Mouse (Mus musculus) hindbrain, embryonic 10.5 days (tissue): Measurements from ENCODE around the gene Sarm1. TPM values are rescaled to one million over a fixed set of nuclear protein-coding genes. Genes with fewer than 3 reads are reported as not detected.

Source experiments
- DNase-seq: peaks from one replicate; pipeline ENCODE4 v3.0.0-alpha.2; 2017; ENCODE audit warnings: low spot score
- H3K27ac ChIP-seq: fragments of 300-500 bp; sonication (generic); 2 replicates; pipeline ENCODE4 v1.5.1; 2016; ENCODE audit warnings: mild to moderate bottlenecking, moderate library complexity
- H3K27me3 ChIP-seq: fragments of 300-500 bp; sonication (generic); 2 replicates; pipeline ENCODE4 v1.6.1; 2016; ENCODE audit warnings: mild to moderate bottlenecking; ENCODE audit not compliant: poor library complexity, insufficient read depth, severe bottlenecking
- H3K36me3 ChIP-seq: fragments of 300-500 bp; sonication (generic); 2 replicates; pipeline ENCODE4 v1.6.1; 2016; ENCODE audit warnings: mild to moderate bottlenecking, moderate library complexity
- H3K4me1 ChIP-seq: fragments of 300-500 bp; sonication (generic); replicated peaks from 2 replicates; pipeline ENCODE4 v1.6.1; 2016; ENCODE audit warnings: mild to moderate bottlenecking
- H3K4me3 ChIP-seq: fragments of 300-500 bp; sonication (generic); 2 replicates; pipeline ENCODE4 v1.5.1; 2016; ENCODE audit warnings: mild to moderate bottlenecking, moderate library complexity
- H3K9me3 ChIP-seq: fragments of 300-500 bp; sonication (generic); 2 replicates; pipeline ENCODE4 v1.6.1; 2016; ENCODE audit warnings: mild to moderate bottlenecking, moderate library complexity
- WGBS: fragments of 180-500 bp; shearing (Covaris S2); methylation state at CpG from one replicate; pipeline ENCODE4 v1.1.7; 2016; 5-methylcytosine and 5-hydroxymethylcytosine counted together
- polyA plus RNA-seq: library from polyadenylated mRNA; unstranded; fragments of >200 nt; fragmentation: Nextera tagmentation; extraction: Ambion mirVana; gene quantifications from 2 replicates; pipeline ENCODE4 v1.2.1, GENCODE M21; 2016

Gene Sarm1
- polyA plus RNA-seq, 1 experiment from 2014 or later, result 20.8 TPM

GRCm38 (mm10) chr11:78466242-78466912, 31.2 kb downstream of the Sarm1 start:
- Histone ChIP-seq H3K4me1 (peaks cover 32% of the 10 kb centered on the region), H3K27me3 (no peaks in the 10 kb centered on the region), H3K27ac (peak overlapping the region; percentile 98), H3K9me3 (peaks cover 5% of the 10 kb centered on the region; the same call in 1 of the 2 replicates), H3K4me3 (peak overlapping the region; percentile 88), H3K36me3 (peaks cover 6% of the 10 kb centered on the region)
- no peak for DNase-seq
- 58% methylated on average over 23 of the region's 23 CpGs for WGBS

- DNase-seq, result peak; percentile 85
- peak within 1 kb of the TSS; percentile 98 for H3K27ac ChIP-seq
- H3K36me3 ChIP-seq, result no peaks in the 10 kb centered on the region
- no peaks in the 10 kb centered on the region for H3K27me3 ChIP-seq
- peaks cover 32% of the 10 kb centered on the region for H3K4me1 ChIP-seq
- WGBS, result under 1% methylated on average over 41 of the region's 41 CpGs
- peak within 1 kb of the TSS; percentile 88 for H3K4me3 ChIP-seq
- peaks cover 5% of the 10 kb centered on the region; the same call in 1 of the 2 replicates for H3K9me3 ChIP-seq
Measured at GRCm38 (mm10) chr11:78465568-78466180, 31.9 kb downstream of the Sarm1 start, which contains the start of gene Slc46a1. Slc46a1 (plus strand) TSS chr11:78465697.

GRCm38 (mm10) chr11:78465116-78465515, 32.4 kb downstream of the Sarm1 start:
- peak overlapping the region; percentile 98 for H3K27ac ChIP-seq
- WGBS, result 43% methylated on average over 9 of the region's 9 CpGs
- no peak for DNase-seq

GRCm38 (mm10) chr11:78463286-78464036, 34.1 kb downstream of the Sarm1 start:
- no peak for DNase-seq
- Histone ChIP-seq H3K36me3 (no peaks in the 10 kb centered on the region), H3K4me3 (no peak overlapping the region), H3K9me3 (peaks cover 5% of the 10 kb centered on the region; the same call in 1 of the 2 replicates), H3K4me1 (peaks cover 32% of the 10 kb centered on the region), H3K27me3 (no peaks in the 10 kb centered on the region), H3K27ac (no peak overlapping the region)
- WGBS, result 69% methylated on average over 13 of the region's 13 CpGs

More at GRCm38 (mm10) chr11:78465116-78465515, 32.4 kb downstream of the Sarm1 start:
- no peaks in the 10 kb centered on the region for H3K36me3 ChIP-seq
- no peaks in the 10 kb centered on the region for H3K27me3 ChIP-seq
- peaks cover 5% of the 10 kb centered on the region; the same call in 1 of the 2 replicates for H3K9me3 ChIP-seq
- H3K4me3 ChIP-seq, result peak overlapping the region; percentile 88
- H3K4me1 ChIP-seq, result peaks cover 32% of the 10 kb centered on the region

- no peaks in the 10 kb centered on the region for H3K27me3 ChIP-seq
- H3K4me1 ChIP-seq, result peaks cover 32% of the 10 kb centered on the region
- H3K9me3 ChIP-seq, result peaks cover 5% of the 10 kb centered on the region; the same call in 1 of the 2 replicates
- no peak overlapping the region for H3K4me3 ChIP-seq
- H3K27ac ChIP-seq, result no peak overlapping the region
- WGBS, result 79% methylated on average over 5 of the region's 5 CpGs
- H3K36me3 ChIP-seq, result no peaks in the 10 kb centered on the region
- DNase-seq, result no peak
Measured at GRCm38 (mm10) chr11:78462669-78463068, 34.9 kb downstream of the Sarm1 start.

GRCm38 (mm10) chr11:78461894-78462293, 35.7 kb downstream of the Sarm1 start:
- Histone ChIP-seq H3K9me3 (peaks cover 5% of the 10 kb centered on the region; the same call in 1 of the 2 replicates), H3K27me3 (no peaks in the 10 kb centered on the region), H3K36me3 (no peaks in the 10 kb centered on the region), H3K27ac (no peak overlapping the region), H3K4me1 (peaks cover 31% of the 10 kb centered on the region), H3K4me3 (no peak overlapping the region)
- 67% methylated on average over 1 of the region's 1 CpGs for WGBS
- DNase-seq, result peak; percentile 11

GRCm38 (mm10) chr11:78458740-78459139, 38.8 kb downstream of the Sarm1 start:
- 84% methylated on average over 17 of the region's 17 CpGs for WGBS
- DNase-seq, result no peak
- peaks cover 5% of the 10 kb centered on the region; the same call in 1 of the 2 replicates for H3K9me3 ChIP-seq
- H3K4me1 ChIP-seq, result peaks cover 10% of the 10 kb centered on the region; the same call in 1 of the 2 replicates
- H3K27me3 ChIP-seq, result no peaks in the 10 kb centered on the region
- no peaks in the 10 kb centered on the region for H3K36me3 ChIP-seq
- no peak overlapping the region for H3K27ac ChIP-seq
- H3K4me3 ChIP-seq, result no peak overlapping the region

GRCm38 (mm10) chr11:78455308-78455707, 42.2 kb downstream of the Sarm1 start:
- Histone ChIP-seq H3K4me3 (no peak overlapping the region), H3K27ac (no peak overlapping the region), H3K9me3 (no peaks in the 10 kb centered on the region), H3K4me1 (no peaks in the 10 kb centered on the region), H3K27me3 (0 out of 2 replicates have a peak, but pooled peaks cover 1% of the 10 kb centered on the region), H3K36me3 (no peaks in the 10 kb centered on the region)
- DNase-seq, result peak; percentile 48
- WGBS, result 52% methylated on average over 5 of the region's 5 CpGs

GRCm38 (mm10) chr11:78454276-78454675, 43.3 kb downstream of the Sarm1 start:
- H3K27me3 ChIP-seq, result 0 out of 2 replicates have a peak, but pooled peaks cover 3% of the 10 kb centered on the region
- no peak for DNase-seq
- no peaks in the 10 kb centered on the region for H3K9me3 ChIP-seq
- no peaks in the 10 kb centered on the region for H3K36me3 ChIP-seq
- no peak overlapping the region for H3K4me3 ChIP-seq
- H3K27ac ChIP-seq, result no peak overlapping the region
- no peaks in the 10 kb centered on the region for H3K4me1 ChIP-seq
- WGBS, result 68% methylated on average over 7 of the region's 7 CpGs

- WGBS, result 7% methylated on average over 4 of the region's 4 CpGs
- DNase-seq, result peak; percentile 59
- Histone ChIP-seq H3K27me3 (0 out of 2 replicates have a peak, but pooled peaks cover 3% of the 10 kb centered on the region), H3K4me1 (no peaks in the 10 kb centered on the region), H3K4me3 (no peak overlapping the region), H3K36me3 (no peaks in the 10 kb centered on the region), H3K27ac (no peak overlapping the region), H3K9me3 (no peaks in the 10 kb centered on the region)
Measured at GRCm38 (mm10) chr11:78453675-78454074, 43.9 kb downstream of the Sarm1 start.

GRCm38 (mm10) chr11:78450337-78450736, 47.2 kb downstream of the Sarm1 start:
- H3K4me1 ChIP-seq, result no peaks in the 10 kb centered on the region
- H3K36me3 ChIP-seq, result no peaks in the 10 kb centered on the region
- no peak overlapping the region for H3K4me3 ChIP-seq
- no peak overlapping the region for H3K27ac ChIP-seq
- H3K9me3 ChIP-seq, result no peaks in the 10 kb centered on the region
- WGBS, result 56% methylated on average over 2 of the region's 2 CpGs
- DNase-seq, result no peak
- H3K27me3 ChIP-seq, result 0 out of 2 replicates have a peak, but pooled peaks cover 3% of the 10 kb centered on the region

- Histone ChIP-seq H3K36me3 (no peaks in the 10 kb centered on the region), H3K27me3 (0 out of 2 replicates have a peak, but pooled peaks cover 3% of the 10 kb centered on the region), H3K27ac (no peak overlapping the region), H3K4me3 (no peak overlapping the region), H3K4me1 (no peaks in the 10 kb centered on the region), H3K9me3 (no peaks in the 10 kb centered on the region)
- 89% methylated on average over 1 of the region's 1 CpGs for WGBS
- no peak for DNase-seq
Measured at GRCm38 (mm10) chr11:78448242-78448641, 49.3 kb downstream of the Sarm1 start.
